Mouse (Mus musculus): ENCODE data around the gene Zfp866.
A peak's percentile ranks its signal among the peaks of the same experiment; 100 is the strongest.

Gene Zfp866

DNA sequence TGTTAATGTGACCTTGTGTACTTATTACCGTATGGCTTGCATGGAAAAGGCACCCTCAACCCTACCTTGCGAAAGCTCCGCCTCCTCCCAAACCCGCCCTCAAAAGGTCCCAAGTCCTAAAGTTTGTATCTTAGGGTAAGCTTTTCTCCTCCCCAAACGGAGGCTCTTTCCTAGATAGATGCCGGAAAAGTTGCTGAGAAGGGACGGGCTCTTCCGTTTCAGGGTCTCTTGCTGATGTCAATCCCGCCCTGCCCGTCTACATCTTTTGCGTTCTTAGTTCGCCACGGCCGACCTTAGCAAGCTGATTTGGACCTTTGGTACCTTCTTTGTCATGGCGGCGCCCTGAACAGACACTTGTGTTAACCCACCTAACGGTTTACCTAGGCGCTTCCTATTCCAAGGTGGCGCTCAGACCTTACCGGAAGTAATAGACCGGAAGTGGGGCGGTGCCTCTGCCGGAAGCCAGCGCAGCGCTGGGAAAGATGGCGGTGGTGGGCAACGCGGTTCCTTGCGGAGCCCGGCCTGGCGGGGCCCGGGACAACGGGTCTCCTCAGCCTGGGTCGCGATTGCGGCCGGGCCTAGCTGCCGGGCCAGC is at the start of gene Zfp866, which contains the start of gene Atp13a1:
Gene Zfp866 (minus strand): TSS at position 406 of the 595 bp plus-strand sequence.
Gene Atp13a1 (plus strand): TSS at position 391 of the 595 bp plus-strand sequence.
- peak; percentile 89 for DNase-seq

DNA sequence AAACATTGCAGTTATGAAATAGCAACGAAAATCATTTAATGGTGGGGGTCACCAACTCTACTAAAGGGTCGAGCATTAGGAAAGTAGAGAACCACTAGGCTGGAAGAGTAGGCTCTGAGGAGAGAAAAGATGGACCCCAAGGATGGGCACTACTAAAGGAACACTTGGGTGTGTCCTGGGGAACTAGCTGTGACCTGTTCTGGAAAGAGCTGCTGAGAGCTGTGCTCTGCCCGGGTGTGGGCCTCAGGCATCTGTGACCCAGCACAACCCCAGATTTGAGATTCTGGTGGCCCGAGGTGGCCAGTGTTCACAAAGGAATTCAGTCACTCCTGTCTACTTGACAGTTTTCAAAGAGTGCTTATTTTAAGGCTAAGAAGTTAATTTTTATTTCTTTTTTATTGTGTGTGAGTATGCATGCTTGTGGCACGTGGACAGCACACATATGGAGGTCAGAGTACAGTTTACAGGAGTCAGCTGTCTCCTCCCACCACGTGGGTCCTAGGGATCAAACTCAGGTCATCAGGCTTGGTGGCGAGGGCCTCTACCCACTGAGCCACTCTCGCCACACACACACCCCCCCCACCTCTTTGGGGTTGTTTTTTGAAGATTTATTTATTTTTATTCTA is 46.2 kb upstream of the Zfp866 start:
- no peak for DNase-seq

DNA sequence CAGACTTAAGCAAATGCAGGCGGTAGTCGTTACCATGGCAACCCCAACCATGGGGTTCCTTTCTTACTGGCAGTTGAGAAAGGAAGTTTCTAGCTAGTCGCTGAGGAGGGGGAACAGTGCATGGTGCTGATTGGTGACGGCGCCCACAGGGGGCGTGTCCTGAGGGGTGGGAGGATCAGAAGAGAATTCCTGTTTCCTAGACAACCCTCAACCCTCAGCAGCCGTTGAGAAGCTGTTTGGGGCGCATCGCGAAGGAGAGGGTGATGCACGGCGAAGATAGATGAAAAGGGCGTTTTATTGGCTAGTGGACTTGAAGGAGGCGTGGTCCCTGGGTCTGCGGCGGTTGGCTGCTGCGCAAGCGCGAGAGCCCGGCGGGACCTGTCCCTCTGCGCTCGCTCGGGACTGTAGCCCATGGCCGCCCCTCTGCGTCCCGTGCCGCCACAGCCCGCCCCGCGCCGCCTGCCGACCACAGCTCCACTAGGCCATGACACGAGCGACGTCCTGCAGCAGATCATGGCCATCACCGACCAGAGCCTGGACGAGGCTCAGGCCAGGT is 41.4 kb upstream of the Zfp866 start, which contains the start of gene Pbx4:
Gene Pbx4 (plus strand): TSS at position 194 of the 556 bp plus-strand sequence.
- peak; percentile 73 for DNase-seq

DNA sequence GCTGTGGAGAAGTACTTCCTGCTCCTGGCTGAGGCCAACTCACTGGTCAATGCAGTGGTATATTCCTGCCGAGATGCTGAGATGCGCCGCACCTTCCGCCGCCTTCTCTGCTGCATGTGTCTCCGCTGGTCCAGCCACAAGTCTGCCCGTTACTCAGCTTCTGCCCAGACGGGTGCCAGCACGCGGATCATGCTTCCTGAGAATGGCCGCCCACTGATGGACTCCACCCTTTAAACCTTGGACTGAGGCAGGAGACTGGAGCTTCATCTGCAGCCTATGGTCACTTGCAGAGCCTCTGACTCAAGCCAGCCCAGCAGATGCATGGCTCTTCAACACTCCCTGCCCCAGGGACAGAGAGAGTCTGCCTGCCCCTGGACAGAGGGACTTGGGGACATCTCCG is 35.4 kb upstream of the Zfp866 start:
- no peak for DNase-seq

DNA sequence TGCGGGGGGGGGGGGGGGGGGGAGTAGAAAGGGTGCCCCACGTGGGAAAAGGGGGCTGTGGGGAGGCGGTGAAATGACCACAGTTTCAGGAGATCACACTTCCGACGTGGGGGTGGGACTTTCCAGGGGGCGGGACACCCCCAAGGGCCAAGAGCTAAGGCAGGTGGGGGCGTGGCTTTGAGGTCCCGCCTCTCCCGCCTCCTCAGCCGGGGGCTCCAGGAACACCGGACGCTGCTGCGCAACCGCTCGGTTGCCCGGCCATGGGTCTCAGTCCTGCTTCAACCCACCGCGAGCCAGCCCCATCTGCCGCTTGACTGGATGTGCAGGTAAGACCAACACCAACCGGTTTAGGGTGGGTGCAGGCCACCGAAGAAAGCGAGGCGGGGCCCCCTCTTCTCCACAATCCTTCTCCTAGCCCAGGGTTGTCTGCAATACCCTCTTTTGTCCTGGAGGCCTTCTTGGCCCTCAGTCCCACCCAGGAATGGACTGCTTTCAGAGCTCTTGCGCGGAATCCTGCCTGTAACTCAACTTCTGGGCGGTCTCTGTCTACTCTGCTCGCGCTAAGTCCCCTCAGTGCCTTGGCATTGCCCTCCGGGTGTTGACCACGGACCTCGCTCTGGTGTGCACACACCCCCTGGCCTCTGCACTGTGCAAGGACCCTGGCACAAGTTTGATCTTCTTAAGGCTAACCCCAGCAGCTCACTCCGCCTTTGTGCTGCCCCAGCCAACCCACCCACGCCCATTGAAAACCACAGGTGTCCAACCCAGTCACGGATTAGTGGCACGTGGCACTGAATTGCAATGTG is 31.6 kb upstream of the Zfp866 start, which contains the start of gene Lpar2:
Gene Lpar2 (plus strand): TSS at position 44 of the 806 bp plus-strand sequence.
- DNase-seq: peak; percentile 67

DNA sequence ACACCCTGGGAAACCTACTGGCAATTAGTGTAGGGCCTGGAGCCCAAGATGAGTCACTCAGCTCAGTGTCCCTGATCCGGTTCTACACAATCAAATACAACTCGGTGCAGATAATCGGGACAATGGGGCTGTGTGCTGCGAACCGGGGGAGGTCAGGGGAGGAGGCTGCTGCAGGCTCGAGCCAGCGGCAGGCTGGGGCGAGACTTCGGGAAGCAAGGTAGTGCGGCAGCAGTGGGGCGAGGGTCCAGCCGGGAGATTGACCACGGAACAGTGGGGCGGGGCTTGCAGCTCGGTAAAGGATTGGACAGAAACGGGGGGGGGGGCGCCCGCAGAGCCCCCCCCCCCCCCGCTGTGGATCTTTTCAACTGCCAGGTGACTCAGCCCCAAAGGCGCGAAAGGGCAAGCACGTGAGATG is 31.0 kb upstream of the Zfp866 start:
- no peak for DNase-seq

DNA sequence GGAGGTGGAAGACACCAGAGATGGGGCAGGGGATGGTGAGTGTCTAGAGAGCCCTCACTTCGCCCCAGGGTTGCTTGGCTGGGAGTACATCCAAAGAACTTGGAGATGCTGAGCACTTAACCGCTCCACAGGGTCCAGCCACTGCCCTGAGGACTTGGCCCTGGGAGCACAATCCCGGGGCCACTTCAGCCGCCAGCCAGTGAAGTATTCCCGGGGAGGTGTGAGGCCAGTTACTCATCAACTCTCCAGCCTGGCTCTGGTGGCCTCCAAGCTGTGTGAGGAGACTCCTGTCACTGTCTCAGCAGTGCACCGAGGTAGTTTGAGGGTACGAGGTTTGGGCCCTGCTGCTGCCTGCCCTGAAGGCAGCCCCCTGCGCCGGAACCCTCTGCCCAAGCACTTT is 29.5 kb upstream of the Zfp866 start:
- no peak for DNase-seq

DNA sequence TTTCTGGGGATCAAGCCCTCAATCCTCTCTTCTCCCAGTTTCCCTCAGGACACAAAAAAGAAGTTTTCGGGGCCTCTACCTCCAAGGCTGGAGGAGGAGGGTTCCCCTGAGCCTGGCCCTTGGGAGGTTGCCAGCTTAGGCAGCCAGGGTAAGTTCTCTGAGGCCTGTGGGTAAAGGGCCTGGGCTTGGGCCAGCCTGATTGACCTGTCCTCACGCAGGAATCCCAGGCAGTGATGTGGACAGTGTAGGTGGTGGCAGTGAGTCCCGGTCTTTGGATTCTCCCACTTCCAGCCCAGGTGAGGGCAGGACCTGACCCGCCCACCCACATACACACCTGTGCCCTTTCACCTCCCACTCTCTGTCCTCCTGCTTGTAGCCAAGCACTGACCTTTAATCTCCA is 24.4 kb upstream of the Zfp866 start:
- DNase-seq: no peak

DNA sequence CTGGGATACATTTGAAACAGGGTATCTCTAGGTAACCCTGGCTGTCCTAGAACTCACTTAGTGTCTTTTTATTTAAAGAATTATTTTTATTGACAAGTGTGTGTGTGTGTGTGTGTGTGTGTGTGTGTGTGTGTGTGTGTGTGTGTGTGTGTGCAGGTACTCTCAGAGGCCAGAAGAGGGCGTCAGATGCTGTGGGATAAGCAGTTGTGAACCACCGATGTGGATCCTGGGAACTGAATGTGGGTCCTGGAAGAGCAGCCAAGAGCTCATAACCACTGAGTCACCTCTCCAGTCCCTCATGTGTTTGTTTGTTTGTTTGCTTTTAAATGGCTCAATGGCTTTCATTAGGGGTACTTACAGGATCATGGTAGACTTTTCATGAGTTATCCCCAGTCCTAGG is 23.9 kb upstream of the Zfp866 start:
- DNase-seq: no peak

DNA sequence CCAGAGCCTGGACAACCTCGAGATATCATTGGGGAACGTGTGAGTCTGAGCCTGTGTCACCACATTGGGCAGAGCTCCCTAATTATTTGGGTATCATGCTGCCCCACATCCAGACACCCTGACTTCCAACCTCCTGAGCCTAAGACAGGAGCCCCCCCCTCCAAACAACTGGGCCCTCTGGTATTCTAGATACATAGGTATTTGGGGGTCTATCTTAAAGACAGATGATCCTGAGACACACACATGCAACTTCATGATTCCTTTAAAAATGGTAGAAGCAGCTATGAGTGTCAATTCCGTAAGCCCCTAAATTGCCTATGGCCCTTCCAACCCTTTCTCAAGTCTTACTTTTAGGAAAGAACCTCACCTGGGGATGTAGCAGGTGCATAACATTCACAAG is 18.8 kb upstream of the Zfp866 start:
- no peak for DNase-seq

DNA sequence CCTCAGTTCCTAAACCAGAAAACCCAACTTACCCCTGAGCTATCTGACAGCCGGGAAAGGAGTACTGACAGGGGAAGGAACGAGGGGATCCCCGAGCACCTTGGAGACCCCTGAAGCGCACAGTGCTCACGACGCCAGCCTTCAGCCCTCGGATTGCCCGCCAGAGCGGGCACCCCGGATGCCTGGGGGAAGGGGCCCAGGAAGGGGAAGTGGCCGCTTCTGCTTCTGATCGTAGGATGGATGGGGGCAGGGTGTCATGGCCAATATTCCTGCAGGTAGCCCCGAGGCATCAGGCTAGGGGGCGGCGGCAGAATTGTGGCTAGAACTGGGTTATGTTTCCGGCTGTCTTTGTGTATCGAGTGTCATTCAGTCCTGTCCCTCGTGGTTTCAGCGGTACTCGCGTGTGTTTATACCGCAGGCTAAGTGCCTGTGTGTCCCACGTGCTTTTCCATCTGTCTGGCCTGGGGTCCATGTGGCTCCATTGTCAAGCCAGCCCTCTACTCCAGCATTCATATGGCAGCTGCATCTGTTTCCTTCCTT is 18.0 kb upstream of the Zfp866 start:
- peak; percentile 37 for DNase-seq

DNA sequence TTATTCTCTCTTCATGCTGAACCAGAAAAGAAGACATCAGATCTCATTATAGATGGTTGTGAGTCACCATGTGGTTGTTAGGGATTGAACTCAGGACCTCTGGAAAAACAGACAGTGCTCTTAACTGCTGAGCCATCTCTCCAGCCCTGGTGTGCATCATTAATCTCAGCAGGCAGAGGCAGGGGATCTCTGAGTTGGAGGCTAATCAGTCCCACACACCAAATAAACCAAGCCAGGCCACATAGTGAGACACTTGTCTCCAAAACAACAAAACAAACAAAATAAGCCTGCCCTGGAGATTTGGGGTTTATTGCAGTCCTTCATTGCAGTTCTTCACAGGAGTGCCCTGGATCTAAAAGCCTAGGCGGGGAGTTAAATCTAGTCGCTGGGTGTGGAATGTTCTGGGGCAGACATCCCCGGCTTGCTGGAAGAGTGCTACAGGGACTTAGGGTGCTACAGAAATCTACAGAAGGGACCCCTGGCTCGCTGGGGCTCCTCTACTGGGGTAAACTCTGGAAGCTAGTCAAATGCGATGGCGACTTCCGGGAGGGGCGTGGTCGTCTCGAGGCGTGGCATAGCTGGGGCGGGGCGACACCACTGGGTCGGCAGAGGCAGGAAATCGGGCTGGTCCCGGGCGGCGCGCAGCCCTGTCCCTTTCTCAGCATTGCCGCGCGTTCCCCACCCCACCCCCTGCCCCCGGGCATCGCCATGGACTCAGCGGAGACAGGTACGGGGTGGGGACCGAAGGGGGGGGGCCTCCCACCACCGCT is 17.3 kb upstream of the Zfp866 start, which contains the start of gene Gmip:
Gene Gmip (plus strand): TSS at position 586 of the 770 bp plus-strand sequence.
- DNase-seq: peak; percentile 86

DNA sequence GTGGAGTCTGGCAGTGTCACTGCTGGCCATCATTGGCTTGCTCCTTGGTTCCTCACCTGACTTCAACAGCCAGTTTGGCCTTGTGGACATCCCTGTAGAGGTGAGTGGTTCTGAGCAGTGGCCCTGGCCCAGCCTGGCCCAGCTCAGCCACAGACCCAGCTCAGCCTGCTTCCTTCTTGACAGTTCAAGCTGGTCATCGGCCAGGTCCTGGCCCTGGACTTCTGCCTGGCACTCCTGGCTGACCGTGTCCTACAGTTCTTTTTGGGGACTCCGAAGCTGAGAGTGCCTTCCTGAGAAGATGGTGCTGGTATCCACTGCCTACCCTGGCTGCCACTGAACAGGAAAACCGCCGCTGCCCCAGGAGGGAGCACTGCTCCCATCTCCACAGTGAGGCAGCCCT is 16.3 kb upstream of the Zfp866 start:
- no peak for DNase-seq

DNA sequence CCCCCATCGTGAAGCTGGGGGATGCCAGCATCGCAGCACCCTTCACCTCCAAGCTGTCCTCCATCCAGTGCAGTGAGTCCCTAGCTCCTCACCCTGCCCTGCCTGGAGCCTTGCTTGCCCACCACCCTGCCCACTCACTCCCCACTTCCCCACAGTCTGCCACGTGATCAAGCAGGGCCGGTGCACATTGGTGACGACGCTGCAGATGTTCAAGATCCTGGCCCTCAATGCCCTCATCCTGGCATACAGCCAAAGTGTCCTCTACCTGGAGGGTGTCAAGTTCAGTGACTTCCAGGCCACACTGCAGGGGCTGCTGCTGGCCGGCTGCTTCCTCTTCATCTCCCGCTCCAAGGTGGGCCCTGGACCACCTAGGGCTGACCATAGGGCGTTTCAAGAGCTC is 14.5 kb upstream of the Zfp866 start:
- DNase-seq: no peak

DNA sequence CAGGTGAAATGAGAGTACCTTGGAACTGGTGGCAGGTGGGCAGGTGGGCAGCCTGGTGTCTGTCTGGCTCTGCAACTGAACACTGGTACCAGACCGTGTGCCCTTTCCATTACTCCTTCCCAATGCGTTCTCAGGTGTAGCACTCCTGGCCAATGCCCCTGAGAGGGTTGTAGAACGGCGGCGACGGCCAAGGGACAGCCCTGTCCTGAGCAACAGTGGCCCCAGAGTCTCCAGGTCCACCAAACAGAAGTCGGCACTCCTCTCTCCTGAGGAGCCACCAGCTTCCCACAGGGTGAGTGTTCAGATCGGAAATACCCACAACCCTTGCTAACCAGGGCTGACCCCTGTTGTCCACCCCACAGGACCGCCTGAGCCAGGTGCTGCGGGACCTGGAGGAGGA is 14.1 kb upstream of the Zfp866 start:
- DNase-seq: no peak

DNA sequence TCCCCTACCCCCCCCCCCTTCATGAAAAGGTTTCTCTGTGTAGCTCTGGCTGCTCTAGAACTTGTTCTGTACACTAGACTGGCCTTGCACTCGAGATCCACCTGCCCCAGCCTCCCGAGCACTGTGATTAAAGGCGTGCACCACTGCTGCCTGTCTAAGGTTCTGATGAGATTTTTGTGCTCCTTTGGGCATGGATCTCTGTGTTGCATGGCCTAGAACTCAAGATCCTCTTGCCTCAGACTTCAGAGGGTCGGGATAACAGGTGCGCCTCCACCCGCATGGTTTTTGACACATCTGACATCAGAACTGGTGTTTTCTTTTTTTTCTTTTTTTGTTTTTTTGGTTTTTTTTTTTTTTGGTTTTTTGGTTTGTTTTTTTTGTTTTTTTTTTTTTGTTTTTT is 13.6 kb upstream of the Zfp866 start:
- no peak for DNase-seq

DNA sequence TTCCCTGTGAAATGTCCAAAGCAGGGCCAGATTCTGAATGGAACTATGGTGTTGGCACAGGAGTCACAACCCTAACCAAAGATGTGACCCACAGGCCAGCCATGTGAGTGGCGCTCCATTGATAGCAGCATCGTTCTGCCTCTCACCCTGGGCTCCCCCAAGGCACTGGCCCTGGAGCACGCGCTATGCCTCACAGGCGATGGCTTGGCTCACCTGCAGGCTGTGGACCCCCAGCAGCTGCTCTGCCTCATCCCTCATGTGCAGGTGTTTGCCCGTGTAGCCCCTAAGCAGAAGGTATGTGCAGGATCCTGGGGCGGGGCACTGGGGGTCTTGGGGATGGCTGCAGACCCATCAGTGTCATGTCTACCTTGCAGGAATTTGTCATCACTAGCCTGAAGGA is 12.4 kb upstream of the Zfp866 start:
- DNase-seq: no peak

DNA sequence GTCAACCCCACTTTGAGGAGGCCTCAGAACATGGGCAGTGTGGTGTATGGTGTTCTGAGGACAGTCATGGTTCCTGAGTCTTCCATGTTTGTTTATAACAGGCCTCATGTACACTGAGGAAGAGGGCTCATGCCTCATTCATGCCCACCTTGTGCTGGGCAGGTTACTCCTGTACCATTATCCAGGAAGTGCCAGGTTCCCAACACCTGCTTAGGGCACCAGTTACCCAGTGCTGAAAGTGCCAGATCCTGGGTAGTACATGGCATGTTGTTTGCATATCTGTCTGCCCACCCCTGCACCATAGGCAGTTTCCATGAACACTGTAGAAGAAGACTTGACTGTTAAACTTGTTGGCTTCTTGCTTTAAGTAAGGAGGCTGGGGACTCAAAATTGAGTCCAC is 11.2 kb upstream of the Zfp866 start:
- no peak for DNase-seq

DNA sequence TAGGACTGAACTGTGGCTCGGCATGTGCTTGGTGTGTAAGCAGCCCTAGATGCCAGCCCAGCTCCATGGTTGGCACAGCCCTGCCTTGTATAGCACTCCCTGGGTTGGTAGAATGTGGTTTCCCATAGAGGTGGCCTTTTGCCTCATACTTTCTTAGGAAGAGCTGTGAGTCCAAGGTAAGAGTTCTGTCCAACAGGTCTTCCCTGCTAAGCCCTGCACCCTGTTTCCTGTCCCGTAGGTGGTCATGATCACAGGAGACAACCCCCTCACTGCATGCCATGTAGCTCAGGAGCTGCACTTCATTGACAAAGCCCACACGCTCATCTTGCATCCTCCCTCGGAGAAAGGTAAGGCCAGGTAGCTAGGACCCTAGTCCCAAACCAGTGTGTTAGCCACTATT is 10.8 kb upstream of the Zfp866 start:
- no peak for DNase-seq

DNA sequence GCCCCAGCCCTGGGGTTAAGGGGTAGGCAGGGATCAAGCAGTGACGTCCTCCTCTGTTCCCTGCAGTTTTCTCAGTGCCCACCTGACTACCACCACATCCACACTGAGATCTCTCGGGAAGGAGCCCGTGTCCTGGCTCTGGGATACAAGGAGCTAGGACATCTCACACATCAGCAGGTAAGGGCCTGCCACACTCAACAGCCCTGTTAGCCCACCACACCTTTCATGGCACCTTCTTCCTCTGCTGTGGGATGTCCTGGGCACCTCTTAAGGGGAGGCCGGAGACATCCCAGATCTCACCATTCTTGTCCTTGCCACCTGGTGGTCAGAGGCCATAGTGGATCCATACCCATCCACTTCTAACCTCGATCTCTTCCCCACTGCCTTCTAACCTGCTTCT is 9.0 kb upstream of the Zfp866 start:
- DNase-seq: no peak

DNA sequence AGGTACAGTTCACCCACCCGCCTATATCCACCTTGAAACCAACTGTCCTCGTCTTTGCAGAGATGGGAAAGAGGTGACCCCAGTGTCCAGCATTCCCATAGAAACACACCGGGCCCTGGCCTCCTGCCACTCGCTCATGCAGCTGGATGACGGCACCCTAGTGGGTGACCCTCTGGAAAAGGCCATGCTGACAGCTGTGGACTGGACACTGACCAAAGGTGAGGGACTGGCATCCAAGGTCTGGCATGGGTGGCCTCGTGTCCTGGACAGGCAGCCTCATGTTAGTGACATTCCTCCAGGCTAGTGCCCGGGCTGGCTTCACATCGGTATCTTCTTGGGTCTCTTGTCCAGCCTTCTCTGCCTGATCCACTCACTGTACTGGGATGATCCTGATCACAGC is 8.3 kb upstream of the Zfp866 start:
- DNase-seq: no peak

DNA sequence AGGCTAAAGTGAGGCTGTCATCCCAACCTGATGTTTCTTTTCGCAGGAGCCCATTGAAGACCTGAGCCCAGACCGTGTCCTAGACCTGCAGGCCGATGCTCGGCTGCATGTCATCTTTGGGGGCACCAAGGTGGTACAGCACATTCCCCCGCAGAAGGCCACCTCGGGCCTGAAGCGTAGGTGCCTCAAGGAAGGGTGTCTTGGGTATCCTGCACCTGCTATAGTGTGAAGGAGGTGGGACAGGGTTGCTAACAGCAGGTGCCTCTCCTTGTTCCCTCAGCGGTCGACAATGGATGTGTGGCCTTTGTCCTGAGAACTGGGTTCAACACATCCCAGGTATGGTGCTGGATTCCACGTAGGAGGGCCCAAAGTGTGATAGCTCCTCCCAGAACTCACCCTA is 6.7 kb upstream of the Zfp866 start:
- DNase-seq: no peak

Data from lung, postnatal 14 days (tissue).